In the genomic region with DNA sequence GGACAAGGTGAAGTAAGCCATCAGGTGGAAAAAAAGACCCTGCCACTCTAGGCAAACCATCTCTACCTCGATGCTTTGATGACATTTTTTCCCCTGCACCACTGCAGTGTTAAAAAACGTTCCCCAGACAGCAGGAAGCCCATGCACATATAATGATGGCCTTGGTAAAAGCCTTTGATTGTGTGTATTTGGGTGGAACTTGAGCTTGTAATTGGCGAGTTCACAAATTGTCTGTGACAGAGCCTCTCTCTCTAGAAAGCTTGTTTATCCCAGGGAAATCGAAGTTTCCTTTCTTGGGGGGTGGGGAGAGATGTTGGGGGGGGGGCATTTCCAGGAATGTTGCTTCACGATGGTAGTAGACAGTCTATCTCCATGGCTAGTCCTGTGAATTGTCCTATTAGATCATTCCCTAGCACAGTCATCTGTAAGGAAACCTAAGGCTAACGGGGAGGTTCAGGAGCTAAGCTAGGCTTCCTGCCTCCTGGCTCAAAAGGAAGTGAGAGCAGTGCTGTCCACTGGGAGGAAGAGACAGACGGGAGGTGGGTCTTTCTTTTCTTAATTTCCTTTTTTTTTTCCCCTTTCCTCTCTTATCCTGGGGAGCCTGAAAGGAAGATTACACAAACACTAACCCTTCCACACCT, we compare ENCODE assay signal across 12 mouse cellular contexts. TPM values are rescaled to one million over a fixed set of nuclear protein-coding genes. Genes with fewer than 3 reads are reported as not detected.
DNase-seq lines count a peak whose midpoint lies in the region; ATAC-seq and TF ChIP-seq lines count a peak whose summit lies in the region.
"Had no signal": no experiment of that assay in that cellular context is flagged by ENCODE, and none has a peak within 500 bp of the region (broad histone marks: within the 10 kb centered on the region; RNA-seq: fewer than 3 reads in every experiment).

No protein-coding gene starts in this region.

- no peaks in the 10 kb centered on the region for H3K9me3 ChIP-seq in kidney, embryonic 14.5 days (ENCODE audit: control insufficient read depth, low read length)
- no peaks in the 10 kb centered on the region for H3K9me3 ChIP-seq in heart, embryonic 12.5 days (replicated peaks)
- H3K9me3 ChIP-seq: hindbrain, embryonic 15.5 days had no signal

- no peak overlapping the region for H3K4me2 ChIP-seq in kidney, embryonic 14.5 days (replicated peaks; ENCODE audit: low read depth, low read length)
- no peak overlapping the region for H3K4me2 ChIP-seq in heart, embryonic 12.5 days
- H3K4me2 ChIP-seq: hindbrain, embryonic 15.5 days had no signal

- no peak overlapping the region for H3K9ac ChIP-seq in kidney, embryonic 14.5 days (ENCODE audit: low read depth, low read length)
- H3K9ac ChIP-seq in heart, embryonic 12.5 days, result no peak overlapping the region
- H3K9ac ChIP-seq: hindbrain, embryonic 15.5 days had no signal

- no peaks in the 10 kb centered on the region for H3K27me3 ChIP-seq in kidney, embryonic 14.5 days (ENCODE audit: control insufficient read depth, insufficient read depth, low read length)
- no peaks in the 10 kb centered on the region for H3K27me3 ChIP-seq in heart, embryonic 12.5 days (replicated peaks)
- no peaks in the 10 kb centered on the region for H3K27me3 ChIP-seq in thymus, adult 2 months (ENCODE audit: control insufficient read depth, insufficient read depth, low read length)
- H3K27me3 ChIP-seq: hindbrain, embryonic 15.5 days had no signal

- H3K4me1 ChIP-seq in kidney, embryonic 14.5 days (ENCODE audit: control insufficient read depth, insufficient read depth, low read length), result peaks cover 8% of the 10 kb centered on the region; the same call in 1 of the 2 replicates
- H3K4me1 ChIP-seq in heart, embryonic 12.5 days (replicated peaks), result peaks cover 51% of the 10 kb centered on the region
- no peaks in the 10 kb centered on the region for H3K4me1 ChIP-seq in thymus, adult 2 months (replicated peaks; ENCODE audit: control insufficient read depth, insufficient read depth, low read length)

- H3K4me3 ChIP-seq in kidney, embryonic 14.5 days (ENCODE audit: low read length), result no peak overlapping the region
- no peak overlapping the region for H3K4me3 ChIP-seq in heart, embryonic 12.5 days
- no peak overlapping the region for H3K4me3 ChIP-seq in thymus, adult 2 months (ENCODE audit: control insufficient read depth, insufficient read depth, low read length)
- H3K4me3 ChIP-seq: hindbrain, embryonic 15.5 days had no signal

- TF ChIP-seq POLR2A in thymus, adult 2 months (IDR thresholded peaks at IDR 0.05; ENCODE audit: control insufficient read depth, extremely low read depth, insufficient read depth, low read length, poor library complexity), result no peak

- no peak for DNase-seq in kidney, adult 9 months
- peak; percentile 63 for DNase-seq in retina, postnatal 1 day
- no peak for DNase-seq in retina, embryonic 14.5 days (ENCODE audit: low spot score)
- no peak for DNase-seq in thymus, adult 2 months
- DNase-seq in gastrocnemius, adult 8-10 months (ENCODE audit: low spot score in 2 of 2), result no peak
- DNase-seq in frontal cortex, postnatal 14 days (ENCODE audit: low spot score in 2 of 2), result no peak
- DNase-seq: adrenal gland, adult 8-10 months; cerebellum, adult 18-20 months; thymus, postnatal 36 days had no signal

- H3K27ac ChIP-seq in kidney, embryonic 14.5 days (ENCODE audit: low read depth, low read length), result peak overlapping the region; percentile 42; the same call in 1 of the 2 replicates
- H3K27ac ChIP-seq in heart, embryonic 12.5 days (ENCODE audit: poor library complexity, severe bottlenecking), result peak overlapping the region; percentile 59
- H3K27ac ChIP-seq in thymus, adult 2 months (ENCODE audit: control insufficient read depth, insufficient read depth, low read length), result no peak overlapping the region

- WGBS in kidney, embryonic 14.5 days, result 34% methylated on average over 7 of the region's 7 CpGs
- 29% methylated on average over 7 of the region's 7 CpGs for WGBS in heart, embryonic 12.5 days
- WGBS in thymus, adult 2 months, result 53% methylated on average over 7 of the region's 7 CpGs

- H3K36me3 ChIP-seq in kidney, embryonic 14.5 days (ENCODE audit: control insufficient read depth, insufficient read depth, low read length), result no peaks in the 10 kb centered on the region
- H3K36me3 ChIP-seq in heart, embryonic 12.5 days, result no peaks in the 10 kb centered on the region
- no peaks in the 10 kb centered on the region for H3K36me3 ChIP-seq in thymus, adult 2 months (ENCODE audit: control insufficient read depth, insufficient read depth, low read length)
- H3K36me3 ChIP-seq: hindbrain, embryonic 15.5 days had no signal

- no peak for TF ChIP-seq CTCF in thymus, adult 2 months (IDR thresholded peaks at IDR 0.05; ENCODE audit: borderline replicate concordance, control insufficient read depth, extremely low read depth, insufficient read depth, low read length, poor library complexity)

- no peak for ATAC-seq in kidney, embryonic 14.5 days (ENCODE audit: low FRiP score, low TSS enrichment)
- ATAC-seq in heart, embryonic 12.5 days (ENCODE audit: insufficient number of reproducible peaks, low FRiP score), result no peak

RNA-seq across cellular contexts. Expression of gene Cryzl2, which starts 10.1 kb away (rescaled TPM):
- polyA plus RNA-seq in kidney, embryonic 14.5 days (2014; fragmentation: Nextera tagmentation; extraction: Ambion mirVana), result 13.3 and 17.7 TPM in 2 replicates
- 28.4 and 29.7 TPM in 2 replicates for polyA plus RNA-seq in heart, embryonic 12.5 days (2016; fragmentation: Nextera tagmentation; extraction: Ambion mirVana)
- polyA plus RNA-seq in thymus, adult 2 months (2012; rRNA removed), result 6.6 and 8.4 TPM in 2 replicates
- total RNA-seq in gastrocnemius, adult 8-10 months (2022), result under 1 TPM; 0.36 to 0.88 (median 0.70) TPM

RNA-seq across cellular contexts. Expression of gene Rasal2, which starts 35.9 kb away (rescaled TPM):
- 9.3 and 11.3 TPM in 2 replicates for polyA plus RNA-seq in kidney, embryonic 14.5 days (2014; fragmentation: Nextera tagmentation; extraction: Ambion mirVana)
- 20.4 and 21.9 TPM in 2 replicates for polyA plus RNA-seq in heart, embryonic 12.5 days (2016; fragmentation: Nextera tagmentation; extraction: Ambion mirVana)
- polyA plus RNA-seq in thymus, adult 2 months (2012; rRNA removed), result 1.3 TPM in 2 replicates
- 1 to 10 TPM; 4.0 to 6.1 (median 5.1) TPM for total RNA-seq in gastrocnemius, adult 8-10 months (2022)

RNA-seq across cellular contexts. Expression of gene Sec16b, which starts 58.2 kb away (rescaled TPM):
- polyA plus RNA-seq in kidney, embryonic 14.5 days (2014; fragmentation: Nextera tagmentation; extraction: Ambion mirVana), result 0.79 and 1.6 TPM in 2 replicates
- 1.0 and 1.2 TPM in 2 replicates for polyA plus RNA-seq in heart, embryonic 12.5 days (2016; fragmentation: Nextera tagmentation; extraction: Ambion mirVana)
- 0.80 and 1.1 TPM in 2 replicates for polyA plus RNA-seq in thymus, adult 2 months (2012; rRNA removed)
- total RNA-seq in gastrocnemius, adult 8-10 months (2022), result under 1 TPM; 0.29 to 0.79 (median 0.44) TPM
